Mouse (Mus musculus): ENCODE results near the gene Nfia.

The Nfia gene

DNA sequence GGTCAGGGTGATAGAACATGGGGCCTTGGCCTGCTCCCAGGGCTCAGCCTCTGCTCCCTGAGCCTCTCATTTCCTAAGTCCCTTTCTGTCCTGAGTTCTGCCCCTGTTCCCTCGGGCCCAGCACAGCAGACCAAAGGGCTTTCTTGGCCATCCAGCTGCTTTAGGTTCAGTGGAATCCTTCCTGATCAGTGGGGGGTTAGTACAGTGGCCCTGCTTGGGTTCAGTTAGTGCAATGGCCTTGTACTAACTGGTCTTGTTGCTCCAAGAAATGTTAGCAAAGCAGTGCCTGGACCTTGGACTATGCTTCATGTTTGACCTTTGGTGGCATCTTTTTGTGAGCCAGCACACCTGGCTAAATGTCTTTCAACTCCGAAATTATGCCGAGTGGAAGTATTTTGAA is 66.1 kb downstream of the Nfia start:
- DNase-seq (ENCODE audit: low spot score in 2 of 2), result no peak

DNA sequence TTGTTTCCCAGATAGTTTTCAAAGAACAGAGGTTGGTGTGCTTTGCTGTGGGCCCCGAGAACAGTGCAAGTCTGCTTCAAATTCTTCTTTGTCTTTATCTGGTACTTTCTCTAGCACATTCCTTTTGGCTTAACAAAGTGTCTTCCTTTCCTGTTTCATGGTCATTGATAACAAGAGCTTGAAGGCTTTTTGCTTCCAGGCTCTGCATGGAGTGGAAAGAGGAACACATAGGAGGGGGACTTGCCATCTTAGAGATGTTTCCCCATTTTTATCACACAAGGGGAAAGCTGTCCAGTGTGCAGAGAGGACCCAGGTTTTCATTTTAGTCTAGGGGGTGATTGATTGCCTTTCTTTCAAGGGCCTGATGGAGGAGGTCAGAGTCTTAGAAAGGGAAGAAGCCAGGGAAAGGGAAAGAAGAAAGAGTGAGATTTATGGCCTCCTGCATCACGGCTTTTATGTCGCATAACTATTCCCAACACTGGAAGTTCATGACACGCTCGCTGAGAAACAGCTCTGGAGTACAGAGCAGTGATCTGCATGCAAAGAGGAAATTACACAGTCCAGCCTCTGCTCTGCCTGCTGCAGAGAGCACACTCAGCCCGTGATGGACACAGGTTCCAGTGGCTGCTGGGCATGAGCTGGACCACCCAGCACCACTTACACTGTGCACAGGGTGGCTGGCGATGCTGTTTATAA is 67.0 kb downstream of the Nfia start:
- DNase-seq (ENCODE audit: low spot score in 2 of 2), result no peak

DNA sequence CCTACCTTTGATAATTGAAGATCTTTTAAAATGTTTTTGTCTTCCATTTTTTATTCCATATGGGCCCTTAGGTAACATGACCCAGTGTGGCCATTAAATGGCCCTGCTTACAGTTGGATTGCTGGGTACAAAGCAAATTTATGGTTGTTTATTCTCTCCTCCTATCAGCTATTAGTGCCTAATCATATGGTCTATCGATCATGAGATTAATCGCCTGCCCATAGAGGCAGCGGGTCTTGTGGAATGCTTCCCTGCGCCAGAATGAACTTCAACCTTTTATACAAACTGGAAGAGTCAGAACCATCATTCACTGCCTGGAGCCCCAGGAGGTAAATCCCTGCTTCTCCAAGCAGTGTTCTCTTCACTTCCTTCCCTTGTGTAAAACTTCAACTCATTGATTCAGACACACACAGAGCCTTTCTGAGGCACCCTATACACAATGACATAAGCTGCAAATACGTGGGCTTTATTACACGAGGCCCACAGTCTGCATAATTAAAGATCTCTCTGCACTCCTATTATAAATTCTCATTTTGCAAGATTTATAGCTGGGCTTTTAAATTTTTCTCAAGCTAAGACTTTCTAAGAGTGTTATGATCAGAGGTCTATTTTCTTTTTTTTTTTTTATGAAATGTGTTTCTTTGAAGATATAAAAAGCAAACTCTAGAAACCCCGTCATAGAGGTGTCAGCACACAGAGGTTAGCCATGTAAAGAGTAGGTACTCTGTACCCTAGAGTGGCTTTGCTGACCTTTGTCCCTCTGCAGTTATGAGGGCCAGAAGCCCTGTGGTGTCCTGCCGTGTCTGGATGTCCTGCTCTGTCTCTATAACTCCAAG is 67.9 kb downstream of the Nfia start:
- no peak for DNase-seq (ENCODE audit: low spot score in 2 of 2)

DNA sequence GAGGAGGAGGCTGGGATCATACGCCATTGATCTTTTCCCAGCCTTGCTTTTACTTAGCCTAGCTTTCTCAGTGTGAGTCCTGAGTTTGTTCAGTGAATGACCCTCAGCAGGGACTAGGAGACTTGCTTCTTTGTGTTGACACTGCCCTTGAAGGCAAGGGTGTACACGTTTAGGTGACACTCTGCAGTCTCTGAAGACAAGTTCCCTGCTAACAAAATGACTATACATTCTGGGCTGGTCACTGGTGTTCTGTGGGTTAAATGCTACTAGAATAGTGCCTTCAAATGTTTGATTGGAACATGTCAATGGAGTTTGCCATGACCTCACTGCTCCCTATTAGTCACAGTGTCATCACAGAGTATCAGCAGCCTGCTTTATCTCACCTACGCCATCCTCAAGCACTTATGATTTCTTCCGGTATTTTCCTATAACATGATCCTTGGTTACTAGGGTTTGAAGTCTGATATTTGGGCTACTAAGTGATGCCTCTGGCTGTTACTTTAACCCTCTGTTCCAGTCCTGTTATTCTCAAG is 68.6 kb downstream of the Nfia start:
- no peak for DNase-seq (ENCODE audit: low spot score in 2 of 2)

DNA sequence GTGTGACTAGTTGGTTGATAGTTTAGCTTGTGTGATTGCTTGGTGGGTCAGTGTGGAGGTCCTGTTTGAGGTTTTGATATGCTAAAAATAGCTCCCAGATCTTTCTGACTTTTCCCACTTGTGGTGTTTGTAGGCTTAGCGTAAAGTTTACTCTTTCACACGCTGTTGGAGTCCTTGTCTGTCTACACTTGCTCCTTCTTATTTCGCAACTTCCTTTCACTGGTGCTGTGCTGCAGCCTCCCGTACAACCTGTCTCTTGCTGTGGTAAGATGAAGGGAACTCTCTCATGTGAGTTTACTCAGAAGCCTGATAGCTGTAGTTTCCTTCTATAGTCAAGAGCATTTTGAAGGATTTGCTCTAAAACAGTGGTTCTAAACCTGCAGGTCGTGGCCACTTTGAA is 69.2 kb downstream of the Nfia start:
- DNase-seq (ENCODE audit: low spot score in 2 of 2), result no peak

DNA sequence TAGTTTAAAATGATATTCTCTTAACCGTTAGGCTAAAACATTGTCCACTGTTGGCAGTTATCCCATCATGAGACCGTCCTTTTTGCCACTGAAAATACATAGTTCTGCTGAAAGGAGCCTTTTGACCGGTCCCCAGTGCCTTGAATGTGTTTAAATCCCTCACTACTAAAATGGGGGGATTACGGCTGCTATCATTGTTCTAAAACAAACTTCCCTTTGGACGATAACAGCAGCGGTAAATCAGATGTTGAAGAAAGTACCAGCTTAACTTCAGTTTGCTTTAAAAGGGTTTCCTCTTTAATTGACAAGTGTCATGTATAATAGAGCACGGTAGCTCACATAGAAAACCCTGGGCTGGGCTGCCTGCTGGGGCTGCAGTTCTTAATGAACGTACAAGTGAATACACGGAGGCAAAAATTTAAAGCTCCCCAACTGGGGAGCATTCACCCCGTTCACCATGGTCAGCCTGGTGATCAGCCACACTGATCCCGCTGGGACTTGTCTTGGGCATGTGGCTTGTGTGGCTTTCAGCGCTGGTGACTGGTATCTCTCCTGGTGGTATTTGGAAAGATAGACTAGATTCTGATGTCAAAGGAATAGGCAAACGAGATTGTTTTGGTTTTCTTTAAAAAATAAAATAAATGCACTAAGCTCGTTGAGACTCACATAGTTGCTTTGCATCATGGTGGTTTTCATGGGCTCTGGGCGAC is 71.6 kb downstream of the Nfia start:
- no peak for DNase-seq (ENCODE audit: low spot score in 2 of 2)

DNA sequence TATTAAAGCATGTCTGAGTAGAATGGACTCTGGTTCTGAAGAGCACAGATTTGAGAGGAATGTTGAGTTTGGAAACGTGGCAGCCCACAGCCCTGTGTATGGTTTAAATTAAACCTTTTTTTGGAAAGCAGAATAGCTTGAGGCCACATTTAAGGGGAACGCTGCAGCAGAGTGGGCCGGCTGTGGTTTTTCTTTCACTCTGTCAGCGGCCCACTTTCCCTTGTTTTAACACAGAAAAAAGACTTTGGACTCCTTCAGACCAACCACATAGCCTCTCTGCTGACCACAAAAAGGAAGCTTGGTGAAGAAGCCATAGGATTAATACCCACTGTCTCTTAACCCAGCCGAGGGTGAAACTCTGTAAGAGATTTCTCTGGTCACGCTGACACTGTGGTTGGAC is 72.4 kb downstream of the Nfia start:
- no peak for DNase-seq (ENCODE audit: low spot score in 2 of 2)

DNA sequence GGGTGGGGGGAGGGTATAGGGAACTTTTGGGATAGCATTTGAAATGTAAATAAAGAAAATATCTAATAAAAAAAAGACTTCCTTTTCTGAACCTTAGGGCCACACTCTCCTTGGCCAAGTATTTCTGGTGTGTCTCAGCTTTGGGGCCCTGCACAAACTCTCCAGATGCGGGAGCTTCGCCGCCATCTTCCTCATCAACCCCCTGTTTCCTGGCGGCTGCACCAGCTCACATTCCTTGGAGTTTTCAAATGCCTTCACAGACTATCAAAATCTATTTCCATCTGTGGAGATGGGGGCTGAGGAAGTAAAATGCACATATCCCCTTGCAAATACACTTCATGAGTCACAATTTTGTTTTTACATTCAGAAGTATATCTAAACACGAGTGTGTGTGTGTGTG is 75.1 kb downstream of the Nfia start:
- DNase-seq (ENCODE audit: low spot score in 2 of 2), result no peak

DNA sequence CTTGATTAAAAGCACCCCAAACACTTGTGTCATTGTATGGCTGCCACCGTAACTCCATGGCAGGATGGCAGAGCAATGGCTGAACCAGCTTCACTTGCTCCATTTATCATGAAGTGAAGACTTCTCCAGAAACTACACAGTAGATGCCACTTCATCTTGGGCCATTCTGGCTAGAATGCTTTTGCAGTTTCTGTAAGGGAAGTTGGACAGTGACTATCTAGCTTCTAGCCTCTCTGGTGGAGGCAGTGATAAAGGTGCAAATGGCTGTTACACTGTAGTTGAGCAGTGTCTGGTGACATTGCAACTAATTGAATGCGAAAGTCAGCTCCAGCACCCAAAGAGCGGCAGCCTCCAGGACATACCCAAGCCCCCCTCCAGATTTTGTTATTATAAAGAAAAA is 78.5 kb downstream of the Nfia start:
- no peak for DNase-seq (ENCODE audit: low spot score in 2 of 2)

DNA sequence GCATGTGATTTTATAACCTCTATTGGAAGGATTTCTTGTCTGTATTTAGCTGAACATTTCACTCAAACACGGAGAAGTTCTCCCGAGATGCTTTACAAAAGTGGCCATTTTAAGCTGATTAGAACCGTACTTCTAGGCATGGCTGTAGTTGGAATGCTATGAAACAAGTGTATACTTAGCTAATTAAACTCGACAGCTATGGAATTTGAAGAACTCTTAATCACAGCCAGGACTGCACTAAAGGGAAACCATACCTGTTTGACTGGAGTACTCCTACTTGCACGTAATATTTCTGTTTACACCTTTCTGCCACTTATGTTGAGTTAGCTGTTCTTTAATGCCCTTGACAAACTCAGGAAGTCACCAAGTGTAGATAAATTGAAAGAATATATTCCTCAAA is 79.2 kb downstream of the Nfia start:
- no peak for DNase-seq (ENCODE audit: low spot score in 2 of 2)

DNA sequence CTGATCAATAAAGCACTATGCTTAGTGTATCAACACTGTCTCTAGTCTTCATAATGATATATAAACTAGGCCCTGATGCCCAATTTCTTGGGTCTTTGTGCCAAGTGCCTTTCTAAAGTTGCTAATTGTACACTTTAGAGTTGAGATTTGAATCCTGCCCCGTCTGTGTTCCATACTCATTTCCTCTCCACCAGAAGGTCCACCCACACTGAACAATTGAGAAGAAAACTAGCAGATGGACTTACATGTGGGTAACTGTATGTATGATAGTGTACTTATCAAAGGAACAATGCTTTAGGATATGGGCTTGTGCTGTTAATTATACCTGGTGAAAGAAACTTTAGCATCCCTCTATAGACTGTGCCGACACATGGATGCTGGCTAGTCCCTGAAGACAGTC is 80.1 kb downstream of the Nfia start:
- no peak for DNase-seq (ENCODE audit: low spot score in 2 of 2)

DNA sequence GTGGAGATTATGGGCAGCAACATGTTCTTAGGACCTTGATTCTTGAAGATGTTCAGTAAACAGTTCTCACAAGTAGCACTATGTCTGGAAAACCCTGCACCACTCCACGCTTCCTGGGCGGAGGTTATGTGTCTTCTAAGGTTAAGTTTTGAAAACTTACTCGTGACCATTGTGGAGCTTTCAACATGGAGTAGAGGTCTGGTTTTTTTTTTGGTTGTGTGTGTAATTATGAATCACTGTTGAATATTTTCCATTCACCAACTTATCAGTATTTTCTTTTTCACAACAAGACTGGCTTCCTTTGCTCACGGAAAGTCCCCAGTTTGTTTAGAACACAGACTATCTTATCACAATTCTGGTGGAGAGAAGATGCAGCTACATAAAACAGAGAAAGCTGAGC is 82.2 kb downstream of the Nfia start:
- DNase-seq (ENCODE audit: low spot score in 2 of 2), result no peak

DNA sequence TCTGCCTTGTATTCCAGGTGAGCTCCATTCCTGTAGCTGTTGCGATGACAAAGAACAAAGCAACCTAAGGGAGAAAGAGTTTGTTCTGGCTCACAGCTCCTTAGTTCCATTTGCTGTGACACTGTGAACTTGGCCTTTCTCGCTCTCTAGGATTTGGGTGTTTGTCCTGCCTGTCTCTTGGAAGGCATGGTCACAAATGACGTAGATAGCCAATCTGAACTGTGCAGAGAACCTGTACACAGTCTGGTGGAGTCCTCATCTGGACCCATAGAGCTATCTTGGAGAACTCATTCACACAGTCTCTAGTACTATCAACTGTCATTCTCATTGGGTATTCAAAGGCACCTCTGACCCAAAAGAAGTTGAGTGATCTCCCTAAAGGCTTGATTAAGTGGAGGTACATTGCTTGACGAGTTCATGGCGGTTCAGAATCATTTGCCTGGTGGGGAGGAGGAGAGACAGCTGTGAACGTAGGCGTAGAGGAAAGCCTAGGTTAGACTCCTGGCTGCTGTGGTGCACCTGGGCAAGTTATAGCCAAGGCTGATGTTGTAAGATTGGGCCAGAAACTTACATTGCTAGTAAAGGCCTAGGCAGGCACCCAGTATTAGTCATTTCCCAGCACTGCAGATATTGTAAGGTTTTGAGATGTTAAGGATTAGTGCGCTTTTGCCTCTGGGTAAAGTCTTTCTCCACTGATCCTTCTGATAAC is 83.3 kb downstream of the Nfia start:
- no peak for DNase-seq (ENCODE audit: low spot score in 2 of 2)

DNA sequence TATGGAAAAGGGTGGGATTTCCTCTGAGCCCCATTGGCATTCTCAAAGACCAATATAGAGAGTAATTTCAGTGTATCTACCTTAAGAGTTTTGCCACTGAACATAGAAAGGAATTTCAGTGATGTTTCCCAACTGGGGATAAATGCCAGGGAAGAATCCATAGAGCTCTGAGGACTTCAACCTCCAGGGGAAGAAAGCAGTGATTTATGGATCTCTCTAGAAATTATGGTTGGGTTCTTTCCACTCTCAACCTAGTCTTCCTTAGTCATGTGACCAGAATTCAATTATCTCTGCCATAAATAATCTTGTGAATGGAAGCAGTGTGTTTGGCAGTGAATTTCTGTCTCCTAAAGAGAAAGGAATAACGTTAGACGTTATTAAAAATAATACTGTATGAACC is 85.0 kb downstream of the Nfia start:
- DNase-seq (ENCODE audit: low spot score in 2 of 2), result no peak

DNA sequence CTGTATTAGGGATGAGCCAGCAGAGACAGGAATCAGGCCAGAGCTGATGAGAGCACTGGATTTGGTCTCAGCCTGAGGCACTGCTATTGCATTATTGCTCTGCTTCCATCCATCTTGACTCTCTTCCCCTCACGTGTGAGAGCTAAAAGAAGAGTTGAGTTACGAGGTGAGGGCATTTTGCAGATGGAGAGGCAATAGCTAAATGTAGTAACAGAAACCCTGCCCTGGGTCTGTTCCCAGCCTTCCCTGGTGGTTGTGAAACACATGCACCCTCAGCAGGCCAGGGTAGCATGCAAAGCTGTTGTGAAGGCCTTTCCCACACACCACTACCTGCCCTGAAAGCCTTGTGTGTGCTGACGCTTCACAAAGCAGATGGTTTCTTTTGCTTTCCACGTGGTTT is 86.9 kb downstream of the Nfia start:
- no peak for DNase-seq (ENCODE audit: low spot score in 2 of 2)

DNA sequence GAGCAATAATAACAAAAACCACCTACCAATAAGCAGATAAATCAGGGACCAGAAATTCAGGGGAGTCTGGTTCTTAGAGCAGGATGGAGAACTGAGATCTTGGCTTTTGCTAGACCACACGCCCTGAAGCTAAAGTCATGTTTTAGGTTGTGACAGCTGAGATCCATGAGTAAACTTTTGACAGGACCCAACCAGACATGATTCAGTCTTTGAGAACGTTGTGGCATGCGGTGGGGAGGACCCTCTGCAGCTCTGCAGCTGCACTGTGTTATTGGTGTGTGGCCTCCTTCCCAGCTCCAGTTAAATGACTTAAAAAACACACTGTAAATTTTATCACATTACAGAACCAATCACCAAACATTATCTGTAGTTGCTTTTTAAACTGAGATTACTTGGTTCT is 87.8 kb downstream of the Nfia start:
- no peak for DNase-seq (ENCODE audit: low spot score in 2 of 2)

DNA sequence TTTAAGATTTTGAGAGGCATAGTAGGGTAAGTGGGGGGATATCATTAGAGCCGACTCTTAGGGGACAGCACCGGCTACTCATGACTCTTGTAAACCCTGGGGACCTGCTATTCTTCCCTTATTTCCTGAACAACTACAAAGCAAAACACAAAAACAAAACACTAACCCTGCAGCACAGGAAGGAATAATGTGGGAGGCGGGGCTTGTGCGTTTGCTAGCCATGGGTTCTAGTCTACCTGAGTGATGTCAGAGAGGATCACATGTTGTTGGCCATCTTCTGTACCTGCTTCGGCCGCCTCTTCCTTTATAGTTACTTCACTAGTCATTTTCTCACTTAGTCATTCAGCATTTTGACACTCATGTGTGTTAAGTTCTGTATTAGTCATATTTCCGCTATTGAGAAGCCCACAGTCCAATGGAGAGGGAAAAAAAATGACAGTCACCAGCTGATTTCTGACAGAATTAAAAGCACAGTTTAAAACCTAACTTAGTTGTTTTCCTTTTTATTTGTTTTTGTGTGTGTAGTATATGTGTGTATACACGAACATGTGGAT is 88.3 kb downstream of the Nfia start:
- no peak for DNase-seq (ENCODE audit: low spot score in 2 of 2)

DNA sequence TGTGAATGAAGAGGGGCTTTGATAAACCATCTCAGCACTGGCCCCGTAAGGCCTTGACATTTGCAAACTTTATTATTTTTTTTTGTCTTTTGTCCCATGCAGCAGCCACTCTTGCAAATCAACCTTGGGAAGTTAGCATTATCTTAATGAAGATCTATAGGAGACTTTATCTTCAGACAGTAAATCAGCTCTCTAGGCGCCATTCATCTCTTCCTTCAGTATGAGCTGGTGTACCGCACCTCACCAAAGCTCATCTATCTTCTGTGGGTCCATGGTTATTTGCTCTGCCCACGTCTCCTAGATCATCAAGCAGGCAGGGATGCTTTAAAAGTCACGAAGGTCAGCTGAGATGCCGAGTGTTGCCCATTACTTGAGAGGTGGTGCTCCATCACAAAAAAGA is 89.8 kb downstream of the Nfia start:
- DNase-seq (ENCODE audit: low spot score in 2 of 2), result no peak

DNA sequence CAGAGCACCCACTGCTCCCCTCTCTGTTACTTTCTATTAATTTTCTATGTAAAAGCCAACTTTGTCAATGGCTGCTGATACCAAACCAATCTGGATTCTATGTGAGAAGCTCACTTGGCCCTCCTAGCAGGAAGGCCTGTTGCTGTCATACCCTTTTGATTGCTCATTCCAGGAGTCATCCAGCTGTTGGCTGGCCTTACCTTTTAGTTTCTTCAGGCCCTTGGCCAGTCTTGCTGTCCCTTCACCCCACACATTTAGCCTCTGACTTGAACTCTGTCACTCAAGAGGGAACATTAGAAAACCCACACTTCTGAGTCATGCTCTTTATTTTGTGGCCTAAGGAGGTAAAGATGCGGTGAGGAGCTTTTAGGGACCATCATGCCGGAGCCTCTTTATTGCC is 91.7 kb downstream of the Nfia start:
- no peak for DNase-seq (ENCODE audit: low spot score in 2 of 2)

DNA sequence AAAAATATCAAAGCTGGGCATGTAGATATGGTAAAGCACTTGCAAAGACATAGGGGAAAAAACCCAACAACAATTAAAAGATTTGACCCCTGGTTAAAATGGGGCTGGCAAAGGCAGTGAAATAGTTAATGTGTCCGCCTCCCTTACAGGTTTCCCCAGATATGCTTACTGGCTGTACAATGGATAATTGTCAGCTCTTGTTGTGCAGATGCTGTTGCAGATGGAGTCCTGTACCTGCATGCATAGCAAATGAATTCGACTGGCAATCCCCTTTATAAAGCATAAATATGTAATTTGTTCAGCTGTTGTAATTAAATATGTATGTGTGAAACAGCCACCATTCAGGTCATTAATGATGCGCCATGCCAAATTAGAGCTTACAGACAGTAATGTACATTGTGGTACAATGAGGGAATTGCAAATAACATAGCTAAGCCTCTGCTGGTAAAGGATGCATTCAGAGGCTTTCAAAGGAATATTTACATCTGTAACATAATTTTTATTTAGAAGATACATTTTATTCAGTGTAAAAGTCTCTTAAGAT is 92.9 kb downstream of the Nfia start:
- no peak for DNase-seq (ENCODE audit: low spot score in 2 of 2)

DNA sequence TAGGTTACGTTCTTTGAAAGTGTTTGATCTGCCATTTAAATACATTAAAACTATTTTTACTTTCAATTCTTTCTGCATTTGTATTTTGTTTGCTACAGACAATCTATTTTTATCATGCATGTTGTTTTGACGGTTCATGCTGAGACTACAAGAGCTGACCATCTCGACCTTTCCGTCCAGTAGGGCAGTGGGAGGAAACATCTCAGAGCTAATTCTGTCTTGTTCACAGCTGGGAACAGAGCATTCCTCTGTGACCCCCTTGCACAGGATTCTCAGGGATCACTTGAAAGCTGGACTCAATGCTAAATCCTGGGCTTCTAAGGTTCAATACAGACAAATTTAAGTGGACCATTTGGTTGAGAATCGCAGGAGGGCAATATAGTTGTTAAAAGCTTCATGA is 93.9 kb downstream of the Nfia start:
- no peak for DNase-seq (ENCODE audit: low spot score in 2 of 2)

Measured in frontal cortex, postnatal 25 days (tissue).